Mouse (Mus musculus) layer of hippocampus, postnatal 36 days (tissue): ENCODE data around the gene Bcap29. TPM values are rescaled to one million over a fixed set of nuclear protein-coding genes. Genes with fewer than 3 reads are reported as not detected.
"Not testable (repeated sequence)": the region's sequence is repeated elsewhere in the genome, so short reads cannot be mapped to it uniquely, and the experiment has no call there.

ENCODE experiments used
- DNase-seq, 2 experiments: peaks; one replicate each; pipeline ENCODE4 v3.0.0; 2022
- total RNA-seq, 2 experiments: library from RNA; stranded (reverse); gene quantifications; 2 replicates each; pipeline ENCODE4 v1.2.3; 2021

The Bcap29 gene
- total RNA-seq, 2 experiments from 2014 or later, result 35.1 to 42.4 TPM

DNA sequence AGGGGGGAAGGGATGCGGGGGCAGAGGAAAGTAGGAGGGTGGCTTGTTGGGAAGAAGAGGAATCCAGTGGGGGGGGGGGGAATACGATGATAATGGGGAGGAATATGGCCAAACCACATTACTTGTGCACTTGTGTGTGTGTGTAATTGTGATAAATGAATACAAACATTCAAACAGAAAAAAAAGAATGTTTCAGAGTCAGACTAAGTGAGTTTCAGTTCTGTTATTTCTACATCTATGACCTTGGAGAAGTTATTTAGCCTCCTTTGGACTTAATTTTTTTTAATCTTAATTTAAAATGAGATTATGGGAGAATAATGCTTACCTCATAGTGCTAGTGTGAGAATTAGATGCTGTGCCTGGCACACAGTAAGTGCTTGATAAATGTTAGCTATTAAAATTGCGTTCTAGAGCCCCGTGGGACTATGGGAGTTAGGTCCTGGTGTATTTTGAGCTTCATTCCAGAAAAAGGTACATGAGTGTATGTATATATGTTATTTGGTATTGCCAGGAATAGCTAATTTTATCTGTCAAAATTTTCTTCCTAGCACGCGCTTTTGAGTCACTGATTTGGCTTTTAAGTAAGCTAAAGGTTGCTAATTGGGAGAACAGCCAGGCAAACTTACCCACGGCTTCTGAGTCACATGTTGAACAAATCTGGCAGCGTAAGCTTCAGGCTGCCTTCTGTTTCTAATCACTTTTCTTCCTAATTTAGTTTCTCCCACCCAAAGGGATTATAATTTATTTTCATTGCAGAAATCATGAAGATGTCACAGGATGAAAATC, 55.6 kb downstream of the Bcap29 start:
- DNase-seq, result peak; percentile 40 to 52

DNA sequence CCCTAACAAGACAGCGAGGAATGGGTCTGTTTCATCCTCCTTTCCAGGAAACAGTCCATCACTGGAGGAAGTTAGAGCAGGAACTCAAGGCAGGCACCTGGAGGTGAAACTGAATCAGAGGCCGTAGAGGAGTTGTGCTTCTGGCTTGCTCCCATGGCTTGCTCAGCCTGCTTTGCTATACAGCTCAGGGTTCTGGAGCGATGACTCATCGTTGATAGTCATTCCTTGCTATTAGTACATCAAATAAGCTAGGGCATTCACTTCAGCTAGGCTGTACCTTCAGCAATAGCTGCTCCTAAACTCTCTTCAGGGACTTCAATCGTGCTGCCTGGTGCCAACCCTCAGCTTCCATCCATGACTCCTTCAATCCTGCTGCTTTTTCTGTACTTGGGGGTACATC, 60.0 kb downstream of the Bcap29 start:
- DNase-seq, result no peak

DNA sequence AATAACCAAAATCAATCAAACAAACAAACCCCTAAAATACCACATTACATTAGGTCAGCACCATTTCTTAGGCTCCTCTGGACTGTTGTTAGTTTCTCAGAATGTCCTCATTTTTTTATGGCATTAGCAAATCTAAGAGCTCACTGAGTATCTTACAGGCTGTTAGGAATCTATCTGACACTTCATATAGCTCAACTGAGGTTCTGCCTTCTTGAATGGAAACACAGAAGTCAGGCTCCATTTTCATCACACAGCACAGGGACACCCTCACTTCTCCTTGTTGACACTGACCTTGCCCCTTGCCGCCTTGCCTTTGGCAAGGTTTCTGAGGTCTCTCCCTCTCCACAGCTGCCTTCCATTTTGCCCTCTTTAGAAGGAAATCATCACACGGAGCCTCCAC, 64.7 kb downstream of the Bcap29 start:
- DNase-seq, result no peak

DNA sequence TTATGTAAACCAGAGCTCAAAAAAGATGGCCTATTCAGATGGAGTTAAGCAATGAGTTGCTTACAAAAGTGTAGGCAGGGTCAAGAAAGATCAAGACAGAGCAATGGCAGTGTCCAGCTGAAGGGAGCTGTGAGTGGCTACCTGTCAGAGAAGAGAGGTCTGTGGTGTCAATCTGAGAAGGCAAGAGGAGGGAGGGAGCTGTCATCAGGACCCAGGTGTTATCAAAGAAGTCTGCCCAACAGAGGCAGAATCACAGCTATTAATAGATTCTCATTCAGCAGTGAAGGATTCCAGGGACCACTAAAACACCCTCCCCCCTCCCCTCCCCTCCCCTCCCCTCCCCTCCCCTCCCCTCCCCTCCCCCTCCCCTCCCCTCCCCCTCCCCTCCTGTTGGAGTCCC, 65.8 kb downstream of the Bcap29 start:
- DNase-seq, result no peak

DNA sequence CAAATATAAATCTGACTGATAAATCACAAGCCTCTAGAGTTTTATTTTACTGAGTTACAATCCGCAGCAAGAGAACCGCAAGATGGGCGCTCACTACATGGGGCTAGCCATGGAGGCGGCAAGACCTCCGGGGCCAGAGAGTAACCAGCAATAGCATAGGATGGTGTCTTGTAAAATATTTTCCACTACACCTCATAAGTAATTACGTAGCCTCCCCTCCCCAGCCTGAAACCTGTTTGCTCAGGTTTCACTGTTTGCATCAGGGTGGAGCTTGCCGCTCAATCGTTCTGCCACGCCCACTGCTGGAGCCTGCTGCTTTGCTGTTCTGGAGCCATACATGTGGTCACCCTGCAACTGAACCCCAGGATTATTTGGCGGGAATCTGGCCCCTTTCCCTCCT, 66.9 kb downstream of the Bcap29 start:
- not testable (repeated sequence) for DNase-seq

DNA sequence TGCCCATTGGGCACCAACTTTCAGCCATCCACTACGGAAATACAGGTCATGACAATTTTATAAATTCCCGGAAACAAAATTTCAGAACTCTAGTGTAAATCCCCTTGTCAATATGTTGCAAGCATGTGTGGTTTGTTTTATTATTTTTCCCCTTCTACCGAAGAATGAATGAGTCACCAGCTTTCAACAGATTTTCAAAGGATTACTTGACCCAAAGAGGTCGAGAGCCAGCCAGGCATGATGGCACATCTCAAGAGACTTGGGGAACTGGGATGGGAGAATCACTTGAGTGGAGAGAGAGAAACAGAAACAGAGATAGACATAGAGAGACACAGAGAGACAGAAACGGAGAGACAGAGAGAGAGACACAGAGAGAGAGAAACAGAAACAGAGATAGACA, 73.7 kb downstream of the Bcap29 start:
- DNase-seq, result no peak

DNA sequence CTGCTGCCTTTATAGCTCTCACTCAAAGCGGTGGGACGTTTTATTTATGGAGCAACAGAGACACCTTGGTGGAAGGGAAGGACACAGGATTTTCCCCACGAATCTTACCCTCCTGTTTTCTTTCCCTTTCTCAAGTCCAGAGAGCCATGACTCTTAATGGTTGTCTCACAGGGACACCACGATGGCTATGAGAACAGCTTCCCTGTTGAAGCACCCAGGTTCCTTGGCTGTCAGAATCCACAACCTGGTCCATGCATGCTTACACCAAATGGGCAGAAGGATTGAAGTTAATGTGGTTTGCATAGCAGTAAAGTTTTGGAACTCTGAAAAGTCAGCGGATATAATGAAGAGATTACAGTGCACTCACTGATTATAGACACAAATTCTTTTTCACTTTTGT, 74.5 kb downstream of the Bcap29 start:
- no peak for DNase-seq

DNA sequence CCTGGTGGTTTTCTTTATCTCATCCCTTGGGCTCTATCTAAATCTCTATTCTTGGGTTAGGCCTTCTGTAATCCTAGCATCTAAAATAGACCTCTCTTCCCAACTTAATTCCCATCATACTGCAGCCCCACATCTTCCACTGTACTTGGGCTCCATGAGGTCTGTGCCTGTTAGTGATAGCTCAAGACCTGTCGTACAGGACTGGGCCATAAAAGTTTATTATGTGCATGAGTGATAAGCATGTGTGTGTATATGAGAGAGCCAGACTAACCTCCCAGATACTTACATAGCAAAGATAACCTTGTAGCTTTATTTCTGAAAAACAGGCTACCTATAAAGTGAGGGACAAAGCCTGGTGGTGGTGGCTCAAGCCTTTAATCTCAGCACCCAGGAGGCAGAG, 80.1 kb downstream of the Bcap29 start:
- DNase-seq, result no peak

DNA sequence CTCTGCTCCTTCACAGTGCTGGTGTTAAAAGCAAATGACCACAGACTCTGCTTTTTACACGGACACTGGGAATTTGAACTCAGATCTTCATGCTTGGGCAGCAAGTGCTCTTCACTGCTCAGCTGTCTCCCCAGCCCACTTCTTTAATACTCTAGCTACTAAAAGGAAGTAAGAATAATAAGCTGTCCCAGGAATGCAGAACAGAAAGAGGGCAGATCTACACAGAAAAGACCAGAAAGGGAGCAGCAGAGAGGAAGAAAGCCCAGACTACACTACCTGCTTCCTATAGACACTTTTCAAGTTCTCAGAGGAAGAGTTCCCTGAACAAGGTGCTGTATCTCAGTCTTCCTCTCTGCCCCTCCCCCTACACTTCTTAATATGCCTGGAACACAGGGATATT, 83.2 kb downstream of the Bcap29 start:
- DNase-seq, result no peak

DNA sequence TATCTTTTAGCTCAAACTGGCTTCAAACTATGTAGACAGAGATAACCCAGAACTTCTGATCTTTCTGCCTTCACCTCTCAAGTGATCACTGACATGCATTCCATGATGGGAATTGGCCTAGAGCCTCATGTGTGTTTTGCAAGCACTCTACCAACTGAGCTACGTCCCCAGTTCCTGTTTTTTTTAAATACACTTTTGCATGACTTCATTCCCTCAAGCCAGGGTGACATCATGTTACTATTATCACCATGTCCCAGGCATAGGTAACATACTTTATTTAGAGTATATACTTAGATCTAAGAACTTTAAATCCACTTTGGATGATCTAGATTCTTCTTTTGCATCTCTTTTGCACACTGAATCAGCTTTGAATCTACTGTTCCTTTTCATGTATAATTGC, 88.4 kb downstream of the Bcap29 start:
- no peak for DNase-seq

DNA sequence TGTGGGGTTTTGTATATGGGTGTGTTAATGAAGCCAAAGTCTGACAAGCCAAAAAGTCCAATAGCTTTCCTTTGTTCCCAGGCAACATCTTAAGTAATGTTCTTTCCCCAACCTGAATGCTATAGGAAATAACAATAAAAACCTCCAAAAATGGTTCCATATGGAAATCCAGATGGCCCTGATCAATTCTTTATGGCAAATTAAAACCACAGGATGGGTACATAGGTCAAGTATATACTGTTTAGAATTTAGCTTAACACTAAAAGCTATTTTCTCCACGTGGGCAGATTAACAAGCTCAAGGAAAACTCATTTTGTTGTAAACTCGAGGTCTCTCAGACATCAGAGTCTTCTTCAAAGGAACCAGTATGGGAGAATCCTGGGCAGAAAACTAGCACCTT, 89.2 kb downstream of the Bcap29 start:
- DNase-seq, result no peak

DNA sequence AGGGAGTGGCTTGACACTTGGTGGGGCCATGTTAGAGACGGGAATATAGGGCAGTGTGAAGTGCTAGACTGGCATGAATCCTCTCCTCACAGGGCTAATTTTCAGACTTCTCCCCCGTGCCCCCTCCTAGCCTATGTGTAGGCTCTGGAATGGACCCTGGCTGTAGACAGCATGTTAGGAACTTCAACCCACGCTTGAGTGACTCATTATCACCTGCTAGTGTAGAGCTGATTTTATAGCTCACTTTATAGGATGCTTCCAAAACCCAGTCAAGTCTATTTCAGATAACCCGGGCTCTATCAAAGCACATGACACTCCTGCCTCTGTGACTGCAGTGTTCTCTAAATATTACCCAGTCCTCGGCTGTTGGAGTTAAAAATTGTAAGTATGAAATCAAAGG, 92.9 kb downstream of the Bcap29 start:
- no peak for DNase-seq

Other genes with a start within 250 kb of the Bcap29 start
- under 1 TPM; 0.18 to 0.52 TPM for gene Slc26a3, start 243.8 kb downstream of the Bcap29 start, total RNA-seq
- gene Cbll1, start 135.0 kb downstream of the Bcap29 start, total RNA-seq, result 10 to 100 TPM; 25.3 to 27.6 TPM
- gene Slc26a4, start 74.7 kb downstream of the Bcap29 start, total RNA-seq, result 10 to 100 TPM; 11.8 to 11.9 TPM
- gene Dus4l, start 20.2 kb upstream of the Bcap29 start, total RNA-seq, result 1 to 10 TPM; 8.1 to 8.6 TPM
- gene Cog5, start 20.2 kb upstream of the Bcap29 start, total RNA-seq, result 10 to 100 TPM; 60.4 to 62.2 TPM
- 10 to 100 TPM; 75.5 to 82.0 TPM for gene Gpr22, start 79.3 kb upstream of the Bcap29 start, total RNA-seq